Mouse (Mus musculus): ENCODE data around the gene Hal. TPM values are rescaled to one million over a fixed set of nuclear protein-coding genes. Genes with fewer than 3 reads are reported as not detected.

The Hal gene
- polyA plus RNA-seq, 1 experiment from 2014 or later, result 2.1 TPM

GRCm38 (mm10) chr10:93540431-93541210 is 52.1 kb downstream of the Hal start, which contains the start of gene Ccdc38:
TSS of gene Ccdc38 (plus strand) at chr10:93540632.
- H3K36me3 ChIP-seq (ENCODE audit: control insufficient read depth, insufficient read depth, low read length), result no peaks in the 10 kb centered on the region
- 0 out of 2 replicates have a peak, but pooled peaks cover 4% of the 10 kb centered on the region for H3K4me1 ChIP-seq (ENCODE audit: control insufficient read depth, insufficient read depth, low read length)
- peak within 1 kb of the TSS; percentile 80 for H3K4me2 ChIP-seq (replicated peaks; ENCODE audit: low read depth, low read length)
- no peaks in the 10 kb centered on the region for H3K9me3 ChIP-seq (ENCODE audit: control insufficient read depth, low read depth, low read length)
- no peak for ATAC-seq (ENCODE audit: insufficient number of reproducible peaks, insufficient read depth, low FRiP score, low read depth)
- no peaks in the 10 kb centered on the region for H3K27me3 ChIP-seq (ENCODE audit: control insufficient read depth, insufficient read depth, low read length)
- peak within 1 kb of the TSS; percentile 3; the same call in 1 of the 2 replicates for H3K9ac ChIP-seq (replicated peaks; ENCODE audit: low read depth, low read length)
- H3K4me3 ChIP-seq (ENCODE audit: low read depth, low read length), result peak within 1 kb of the TSS; percentile 37
- WGBS, result 63% methylated on average over 17 of the region's 17 CpGs
- no peak within 1 kb of the TSS for H3K27ac ChIP-seq (ENCODE audit: low read length)

DNA sequence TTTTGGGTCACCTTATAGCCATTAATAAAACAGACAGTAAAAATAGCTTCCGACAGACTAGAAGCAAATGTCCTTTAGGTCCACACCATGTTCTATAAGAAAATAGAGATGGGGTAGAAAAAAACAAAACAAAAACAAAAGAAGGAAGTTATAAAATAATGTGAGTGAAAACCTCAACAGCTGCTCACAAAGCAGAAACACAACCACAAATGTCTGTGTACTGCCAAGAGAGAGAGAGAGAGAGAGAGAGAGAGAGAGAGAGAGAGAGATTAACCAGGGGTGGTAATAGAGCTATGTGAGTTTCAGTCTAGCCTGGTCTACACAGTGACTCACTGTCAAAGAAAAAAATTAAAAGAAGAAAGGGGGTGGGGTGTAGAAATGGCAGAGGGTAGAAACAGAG is 53.0 kb downstream of the Hal start:
- no peak overlapping the region for H3K27ac ChIP-seq (ENCODE audit: low read length)
- H3K9me3 ChIP-seq (ENCODE audit: control insufficient read depth, low read depth, low read length), result no peaks in the 10 kb centered on the region
- no peak for ATAC-seq (ENCODE audit: insufficient number of reproducible peaks, insufficient read depth, low FRiP score, low read depth)
- WGBS, result 62% methylated on average over 1 of the region's 1 CpGs
- no peak overlapping the region for H3K9ac ChIP-seq (replicated peaks; ENCODE audit: low read depth, low read length)
- H3K27me3 ChIP-seq (ENCODE audit: control insufficient read depth, insufficient read depth, low read length), result no peaks in the 10 kb centered on the region
- H3K4me1 ChIP-seq (ENCODE audit: control insufficient read depth, insufficient read depth, low read length), result 0 out of 2 replicates have a peak, but pooled peaks cover 4% of the 10 kb centered on the region
- no peak overlapping the region for H3K4me2 ChIP-seq (replicated peaks; ENCODE audit: low read depth, low read length)
- no peak overlapping the region for H3K4me3 ChIP-seq (ENCODE audit: low read depth, low read length)
- H3K36me3 ChIP-seq (ENCODE audit: control insufficient read depth, insufficient read depth, low read length), result no peaks in the 10 kb centered on the region

DNA sequence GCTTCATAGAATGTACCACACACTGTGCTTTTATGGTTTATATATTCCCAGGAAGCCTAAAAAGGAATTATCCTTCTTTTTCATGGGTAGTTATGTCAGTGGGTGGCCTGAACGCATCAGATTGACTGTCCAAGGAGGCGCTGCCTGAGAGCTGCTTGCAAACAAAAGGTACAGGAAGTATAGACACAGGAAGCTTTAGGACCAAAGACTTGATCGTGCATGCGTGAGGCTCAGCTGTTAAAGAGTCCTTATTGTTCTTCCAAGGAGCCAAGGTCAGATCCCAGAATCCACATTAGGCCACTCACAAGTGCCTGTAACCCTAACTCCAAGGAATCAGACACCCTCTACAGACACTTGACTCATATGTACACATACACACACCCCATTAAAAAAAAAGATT is 53.8 kb downstream of the Hal start:
- Histone ChIP-seq H3K4me1 (ENCODE audit: control insufficient read depth, insufficient read depth, low read length) (0 out of 2 replicates have a peak, but pooled peaks cover 4% of the 10 kb centered on the region), H3K9me3 (ENCODE audit: control insufficient read depth, low read depth, low read length) (no peaks in the 10 kb centered on the region), H3K36me3 (ENCODE audit: control insufficient read depth, insufficient read depth, low read length) (no peaks in the 10 kb centered on the region), H3K27me3 (ENCODE audit: control insufficient read depth, insufficient read depth, low read length) (no peaks in the 10 kb centered on the region), H3K27ac (ENCODE audit: low read length) (no peak overlapping the region), H3K4me2 (replicated peaks; ENCODE audit: low read depth, low read length) (no peak overlapping the region), H3K4me3 (ENCODE audit: low read depth, low read length) (no peak overlapping the region), H3K9ac (replicated peaks; ENCODE audit: low read depth, low read length) (no peak overlapping the region)
- 42% methylated on average over 4 of the region's 4 CpGs for WGBS
- no peak for ATAC-seq (ENCODE audit: insufficient number of reproducible peaks, insufficient read depth, low FRiP score, low read depth)

- H3K27me3 ChIP-seq (ENCODE audit: control insufficient read depth, insufficient read depth, low read length), result no peaks in the 10 kb centered on the region
- no peaks in the 10 kb centered on the region for H3K9me3 ChIP-seq (ENCODE audit: control insufficient read depth, low read depth, low read length)
- WGBS, result 41% methylated on average over 6 of the region's 6 CpGs
- H3K36me3 ChIP-seq (ENCODE audit: control insufficient read depth, insufficient read depth, low read length), result no peaks in the 10 kb centered on the region
- no peak overlapping the region for H3K9ac ChIP-seq (replicated peaks; ENCODE audit: low read depth, low read length)
- H3K27ac ChIP-seq (ENCODE audit: low read length), result no peak overlapping the region
- 0 out of 2 replicates have a peak, but pooled peaks cover 4% of the 10 kb centered on the region for H3K4me1 ChIP-seq (ENCODE audit: control insufficient read depth, insufficient read depth, low read length)
- no peak overlapping the region for H3K4me3 ChIP-seq (ENCODE audit: low read depth, low read length)
- no peak overlapping the region for H3K4me2 ChIP-seq (replicated peaks; ENCODE audit: low read depth, low read length)
- no peak for ATAC-seq (ENCODE audit: insufficient number of reproducible peaks, insufficient read depth, low FRiP score, low read depth)
Observed at GRCm38 (mm10) chr10:93543176-93543575, 54.6 kb downstream of the Hal start.

DNA sequence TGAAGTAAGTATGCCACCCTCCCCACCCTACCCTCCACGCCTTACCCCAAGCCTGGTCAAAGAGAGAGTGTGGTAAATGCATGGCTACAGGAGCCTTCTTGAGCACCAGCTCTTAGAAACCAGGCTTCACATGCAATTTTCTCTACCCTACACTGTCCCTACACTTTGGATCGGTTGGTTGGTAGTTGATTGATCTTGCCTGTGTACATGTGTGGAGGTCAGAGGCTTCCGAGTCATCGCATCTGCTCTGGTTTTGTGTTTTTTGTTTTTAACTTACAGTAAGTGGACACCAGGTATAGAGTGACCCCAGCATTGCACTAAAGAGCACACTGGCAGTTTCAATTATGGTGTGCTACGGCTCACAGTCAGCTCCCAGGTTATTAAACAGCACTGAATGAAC is 55.6 kb downstream of the Hal start:
- Histone ChIP-seq H3K36me3 (ENCODE audit: control insufficient read depth, insufficient read depth, low read length) (no peaks in the 10 kb centered on the region), H3K4me3 (ENCODE audit: low read depth, low read length) (no peak overlapping the region), H3K27ac (ENCODE audit: low read length) (no peak overlapping the region), H3K4me1 (ENCODE audit: control insufficient read depth, insufficient read depth, low read length) (0 out of 2 replicates have a peak, but pooled peaks cover 4% of the 10 kb centered on the region), H3K4me2 (replicated peaks; ENCODE audit: low read depth, low read length) (no peak overlapping the region), H3K27me3 (ENCODE audit: control insufficient read depth, insufficient read depth, low read length) (no peaks in the 10 kb centered on the region), H3K9ac (replicated peaks; ENCODE audit: low read depth, low read length) (no peak overlapping the region), H3K9me3 (ENCODE audit: control insufficient read depth, low read depth, low read length) (no peaks in the 10 kb centered on the region)
- WGBS, result 64% methylated on average over 5 of the region's 5 CpGs
- no peak for ATAC-seq (ENCODE audit: insufficient number of reproducible peaks, insufficient read depth, low FRiP score, low read depth)

- Histone ChIP-seq H3K4me1 (ENCODE audit: control insufficient read depth, insufficient read depth, low read length) (no peaks in the 10 kb centered on the region), H3K9ac (replicated peaks; ENCODE audit: low read depth, low read length) (no peak overlapping the region), H3K27me3 (ENCODE audit: control insufficient read depth, insufficient read depth, low read length) (no peaks in the 10 kb centered on the region), H3K27ac (ENCODE audit: low read length) (no peak overlapping the region), H3K4me2 (replicated peaks; ENCODE audit: low read depth, low read length) (no peak overlapping the region), H3K36me3 (ENCODE audit: control insufficient read depth, insufficient read depth, low read length) (no peaks in the 10 kb centered on the region), H3K4me3 (ENCODE audit: low read depth, low read length) (no peak overlapping the region), H3K9me3 (ENCODE audit: control insufficient read depth, low read depth, low read length) (no peaks in the 10 kb centered on the region)
- 88% methylated on average over 4 of the region's 4 CpGs for WGBS
- ATAC-seq (ENCODE audit: insufficient number of reproducible peaks, insufficient read depth, low FRiP score, low read depth), result no peak
Observed at GRCm38 (mm10) chr10:93547741-93548270, 59.2 kb downstream of the Hal start.

GRCm38 (mm10) chr10:93548991-93549390 is 60.4 kb downstream of the Hal start:
- no peak for ATAC-seq (ENCODE audit: insufficient number of reproducible peaks, insufficient read depth, low FRiP score, low read depth)
- WGBS, result 16% methylated on average over 7 of the region's 7 CpGs

GRCm38 (mm10) chr10:93549821-93550220 is 61.3 kb downstream of the Hal start:
- Histone ChIP-seq H3K4me2 (replicated peaks; ENCODE audit: low read depth, low read length) (no peak overlapping the region), H3K27me3 (ENCODE audit: control insufficient read depth, insufficient read depth, low read length) (no peaks in the 10 kb centered on the region), H3K9ac (replicated peaks; ENCODE audit: low read depth, low read length) (no peak overlapping the region), H3K36me3 (ENCODE audit: control insufficient read depth, insufficient read depth, low read length) (no peaks in the 10 kb centered on the region), H3K27ac (ENCODE audit: low read length) (no peak overlapping the region), H3K4me3 (ENCODE audit: low read depth, low read length) (no peak overlapping the region), H3K9me3 (ENCODE audit: control insufficient read depth, low read depth, low read length) (no peaks in the 10 kb centered on the region), H3K4me1 (ENCODE audit: control insufficient read depth, insufficient read depth, low read length) (no peaks in the 10 kb centered on the region)
- no peak for ATAC-seq (ENCODE audit: insufficient number of reproducible peaks, insufficient read depth, low FRiP score, low read depth)
- WGBS, result 36% methylated on average over 10 of the region's 10 CpGs

More at GRCm38 (mm10) chr10:93548991-93549390, 60.4 kb downstream of the Hal start:
- Histone ChIP-seq H3K36me3 (ENCODE audit: control insufficient read depth, insufficient read depth, low read length) (no peaks in the 10 kb centered on the region), H3K27me3 (ENCODE audit: control insufficient read depth, insufficient read depth, low read length) (no peaks in the 10 kb centered on the region), H3K4me1 (ENCODE audit: control insufficient read depth, insufficient read depth, low read length) (no peaks in the 10 kb centered on the region), H3K9ac (replicated peaks; ENCODE audit: low read depth, low read length) (no peak overlapping the region), H3K4me2 (replicated peaks; ENCODE audit: low read depth, low read length) (no peak overlapping the region), H3K27ac (ENCODE audit: low read length) (no peak overlapping the region), H3K9me3 (ENCODE audit: control insufficient read depth, low read depth, low read length) (no peaks in the 10 kb centered on the region), H3K4me3 (ENCODE audit: low read depth, low read length) (no peak overlapping the region)
